Mouse (Mus musculus) kidney, postnatal 25 days (tissue): ENCODE results near the gene Ttc29.

ENCODE experiments used
- DNase-seq, 2 experiments: peaks; one replicate each; pipeline ENCODE4 v3.0.0; 2021; ENCODE audit warnings: mixed read lengths in 2 of 2

The Ttc29 gene

GRCm38 (mm10) chr8:78426875-78427768, 214.0 kb downstream of the Ttc29 start:
- no peak for DNase-seq

- no peak for DNase-seq
Measured at GRCm38 (mm10) chr8:78427769-78428130, 214.7 kb downstream of the Ttc29 start.

GRCm38 (mm10) chr8:78428148-78428547, 215.1 kb downstream of the Ttc29 start:
- DNase-seq = no peak

- peak in 1 of 2 experiments; percentile 62 for DNase-seq
Measured at GRCm38 (mm10) chr8:78431356-78431755, 218.3 kb downstream of the Ttc29 start.

DNA sequence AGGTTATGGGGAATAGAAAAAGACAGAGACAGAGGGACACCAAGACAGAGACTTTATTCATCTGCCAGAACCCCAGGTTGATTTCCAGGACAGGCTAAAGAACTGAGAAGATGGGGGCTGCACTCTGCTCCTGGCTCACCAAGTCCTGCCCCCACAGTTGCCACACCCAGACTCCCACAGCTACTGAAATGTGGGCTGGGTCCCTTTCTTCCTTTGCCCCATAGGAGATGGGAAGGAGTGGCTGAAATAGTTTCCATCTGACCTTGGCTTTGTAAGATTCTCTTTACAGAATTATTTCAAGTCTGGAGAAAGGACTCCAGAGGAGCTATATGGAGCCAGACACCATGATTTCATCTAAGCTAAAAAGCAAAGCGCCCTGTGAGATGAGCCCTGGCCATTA, 219.4 kb downstream of the Ttc29 start:
- DNase-seq = no peak

GRCm38 (mm10) chr8:78433318-78433717, 220.2 kb downstream of the Ttc29 start:
- no peak for DNase-seq

- DNase-seq = no peak
Measured at GRCm38 (mm10) chr8:78434340-78434739, 221.2 kb downstream of the Ttc29 start.

- no peak for DNase-seq
Measured at GRCm38 (mm10) chr8:78434823-78435623, 221.9 kb downstream of the Ttc29 start.

DNA sequence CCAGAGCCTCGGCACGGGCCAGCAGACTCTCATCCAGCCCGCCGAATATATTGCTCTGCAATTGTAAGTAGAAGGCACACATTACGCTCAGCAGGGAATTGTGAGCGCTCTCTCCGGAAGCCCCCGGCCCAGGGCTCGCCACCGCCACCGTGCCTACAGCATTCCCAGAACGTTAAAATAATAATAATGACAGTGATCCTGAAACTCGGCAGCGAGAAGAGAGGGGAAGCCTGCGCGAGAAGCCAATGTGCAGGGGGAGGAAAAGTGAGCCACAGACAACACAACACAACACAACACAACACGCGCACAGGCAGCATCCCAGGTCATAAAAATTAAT, 222.5 kb downstream of the Ttc29 start:
- no peak for DNase-seq

GRCm38 (mm10) chr8:78436071-78436651, 223.1 kb downstream of the Ttc29 start, which contains the start of gene Pou4f2:
Gene Pou4f2, minus strand, starts transcription at chr8:78436645.
- no peak for DNase-seq

DNA sequence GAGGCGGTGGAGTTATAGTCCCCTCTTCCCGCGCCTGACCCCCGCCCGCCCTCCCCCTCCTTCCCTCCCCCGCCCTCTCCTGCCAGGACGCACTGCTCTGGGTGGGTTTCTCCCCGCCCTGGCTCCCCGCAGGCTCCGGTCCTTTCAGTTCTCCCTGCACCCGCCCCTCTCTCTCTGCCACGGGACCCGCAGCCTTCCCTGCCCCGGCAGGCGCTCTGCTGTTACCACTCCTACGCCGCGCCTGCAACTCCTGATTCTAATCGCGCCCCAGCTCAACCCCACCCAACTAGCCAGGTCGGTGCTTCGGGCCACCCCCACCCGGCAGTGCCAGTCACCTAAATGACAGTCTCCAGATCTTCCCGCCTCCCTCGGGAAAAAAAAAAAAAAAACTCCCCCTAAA, 223.6 kb downstream of the Ttc29 start:
- DNase-seq = no peak

- DNase-seq = no peak
Measured at GRCm38 (mm10) chr8:78437140-78438045, 224.3 kb downstream of the Ttc29 start.

GRCm38 (mm10) chr8:78438121-78438520, 225.0 kb downstream of the Ttc29 start:
- peak in 1 of 2 experiments; percentile 60 for DNase-seq

GRCm38 (mm10) chr8:78442781-78443180, 229.7 kb downstream of the Ttc29 start:
- DNase-seq = no peak
